Mouse (Mus musculus) gonadal fat pad, adult 2 months (tissue): ENCODE measurements around the gene Olfr575. TPM values are rescaled to one million over a fixed set of nuclear protein-coding genes. Genes with fewer than 3 reads are reported as not detected.

Experiments used
- DNase-seq: peaks from one replicate; pipeline ENCODE4 v3.0.0-alpha.2; 2012; ENCODE audit warnings: low read depth
- polyA plus RNA-seq: library from polyadenylated mRNA; depleted of rRNA; stranded (reverse); fragments of >200 nt; gene quantifications from 2 replicates; pipeline ENCODE4 v1.2.3, GENCODE M21; 2012; rRNA removed

Olfr575 gene
- polyA plus RNA-seq: not detected in 2 replicates

DNA sequence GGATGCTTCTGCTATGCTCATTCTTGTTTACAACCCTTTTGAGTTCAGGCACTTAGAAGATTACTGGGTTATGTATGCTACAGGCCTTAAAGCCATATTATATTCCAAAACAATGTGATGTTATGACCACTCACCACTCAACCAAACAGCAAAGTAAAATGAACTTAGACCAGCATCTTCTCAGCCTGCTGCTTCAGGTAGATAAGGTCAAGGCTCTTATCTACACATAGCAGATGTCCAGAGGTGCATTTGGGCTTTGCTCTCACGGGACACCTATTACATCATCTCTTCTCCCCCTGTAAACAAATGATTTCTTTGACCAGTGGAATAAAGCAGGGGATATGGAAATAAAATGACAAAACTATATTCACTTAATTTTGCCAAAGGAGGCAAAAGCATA lies at the start of gene Olfr575:
Gene Olfr575, minus strand, starts transcription at position 183 of the 400 bp plus-strand sequence.
- DNase-seq: no peak

DNA sequence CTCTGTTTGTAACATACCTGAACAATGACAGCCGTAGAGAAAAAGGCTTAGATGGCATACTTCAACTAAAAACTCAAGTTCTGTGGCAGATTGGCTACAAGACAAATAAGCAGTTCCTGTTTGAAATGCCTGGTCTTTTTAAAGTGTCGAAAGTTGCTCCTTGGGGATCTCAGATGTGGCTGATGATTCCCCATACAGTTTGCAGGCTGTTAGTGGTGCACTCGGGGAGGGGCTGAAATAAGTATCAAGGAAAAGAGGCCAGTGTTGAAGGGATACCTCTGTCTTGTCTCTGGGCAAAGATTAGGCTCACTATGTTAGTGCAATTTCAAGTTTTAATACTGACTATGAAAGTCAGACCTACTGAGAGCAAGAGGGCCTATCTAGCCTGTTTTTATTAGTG lies 30.6 kb upstream of the Olfr575 start, which contains the start of gene Olfr578:
Gene Olfr578, minus strand, starts transcription at position 101 of the 400 bp plus-strand sequence.
- DNase-seq: no peak

- DNase-seq: no peak
These were observed 17.3 kb upstream of the Olfr575 start, which contains the start of gene Olfr577 for GRCm38 (mm10) chr7:102975843-102976242. Gene Olfr577, minus strand, starts transcription at chr7:102975943.

DNA sequence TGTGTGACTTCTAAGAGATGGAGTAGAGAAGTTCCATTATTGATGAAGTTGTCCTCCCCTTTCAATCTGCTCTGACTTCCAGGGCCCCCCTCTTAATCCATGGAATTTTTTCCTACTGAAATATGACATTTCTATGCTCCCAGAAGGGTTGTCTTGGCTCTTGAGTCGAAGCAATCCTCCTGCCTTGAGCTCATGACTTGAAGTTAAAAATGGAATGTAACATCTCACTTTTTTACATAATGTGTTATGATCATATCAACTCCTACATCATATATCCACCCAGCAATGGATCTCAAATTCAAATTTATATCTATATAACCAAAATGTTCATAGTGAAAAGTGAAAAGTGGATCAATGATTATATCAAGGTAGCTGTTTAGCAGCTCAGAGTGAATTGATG lies 15.8 kb upstream of the Olfr575 start:
- DNase-seq: no peak

- no peak for DNase-seq
These were observed 3.8 kb upstream of the Olfr575 start, which contains the start of gene Olfr576 for GRCm38 (mm10) chr7:102962360-102962759. Gene Olfr576, plus strand, starts transcription at chr7:102962660.

DNA sequence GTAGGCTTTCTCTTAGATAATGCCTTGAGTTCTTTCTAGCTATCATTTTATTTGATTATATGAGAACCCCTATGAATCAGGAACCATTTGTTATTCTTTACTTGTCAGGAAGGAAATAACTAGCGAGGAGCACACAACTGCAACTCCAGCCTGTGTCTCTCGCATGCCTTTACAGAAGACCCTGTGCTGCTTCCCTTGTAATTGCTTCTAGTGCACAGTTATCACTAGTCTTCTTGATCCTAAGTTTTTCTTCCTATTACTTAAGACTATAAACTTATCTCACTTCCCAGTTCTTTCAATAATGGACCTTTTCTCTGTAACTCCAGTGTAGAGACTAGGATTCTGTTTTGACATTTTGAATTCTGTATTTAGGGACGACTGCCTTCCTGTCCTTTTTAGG lies 438 bp downstream of the Olfr575 start:
- no peak for DNase-seq

- DNase-seq: no peak
These were observed 7.8 kb downstream of the Olfr575 start for GRCm38 (mm10) chr7:102950732-102951131.

DNA sequence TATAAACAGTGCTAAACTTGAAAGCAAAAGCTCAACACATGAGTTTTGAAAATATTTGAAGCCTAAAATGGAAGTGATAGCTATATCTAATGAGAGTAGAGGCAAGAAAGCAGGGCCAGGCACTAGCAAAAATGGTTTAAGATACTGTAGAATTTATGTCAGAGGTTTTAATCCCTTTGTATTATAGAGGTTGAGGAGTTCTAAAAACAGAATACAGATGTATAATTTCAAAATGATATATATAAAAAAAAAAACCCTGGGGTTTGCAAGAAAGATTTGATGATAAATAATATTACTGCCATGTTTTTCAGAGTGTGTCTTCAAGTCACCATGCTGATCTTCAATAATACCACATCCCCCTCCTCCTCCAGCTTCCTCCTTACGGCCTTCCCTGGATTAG lies 10.4 kb downstream of the Olfr575 start, which contains the start of gene Olfr574:
Gene Olfr574, plus strand, starts transcription at position 301 of the 400 bp plus-strand sequence.
- no peak for DNase-seq

- no peak for DNase-seq
These were observed 15.2 kb downstream of the Olfr575 start for GRCm38 (mm10) chr7:102943417-102943816.

DNA sequence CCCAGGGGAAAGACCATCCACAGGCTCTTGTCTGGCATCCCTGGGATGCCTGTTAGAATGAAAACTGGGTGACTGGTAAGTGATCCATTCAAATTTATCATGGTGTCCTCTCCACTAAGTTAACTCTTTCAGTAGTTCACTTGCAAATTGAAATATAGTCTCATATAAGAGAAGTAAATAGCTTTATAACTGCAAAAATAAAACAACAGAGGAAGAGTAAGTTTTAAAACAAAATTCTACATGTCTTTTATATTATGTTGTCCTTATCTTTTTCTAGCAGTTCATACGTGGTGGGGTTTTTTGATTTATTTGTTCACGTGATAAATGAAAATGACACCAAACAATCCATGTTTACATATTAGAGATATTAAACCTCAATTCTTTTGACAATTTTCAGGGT lies 16.1 kb downstream of the Olfr575 start, which contains the start of gene Olfr573-ps1:
Gene Olfr573-ps1, minus strand, starts transcription at position 101 of the 400 bp plus-strand sequence.
- DNase-seq: no peak

DNA sequence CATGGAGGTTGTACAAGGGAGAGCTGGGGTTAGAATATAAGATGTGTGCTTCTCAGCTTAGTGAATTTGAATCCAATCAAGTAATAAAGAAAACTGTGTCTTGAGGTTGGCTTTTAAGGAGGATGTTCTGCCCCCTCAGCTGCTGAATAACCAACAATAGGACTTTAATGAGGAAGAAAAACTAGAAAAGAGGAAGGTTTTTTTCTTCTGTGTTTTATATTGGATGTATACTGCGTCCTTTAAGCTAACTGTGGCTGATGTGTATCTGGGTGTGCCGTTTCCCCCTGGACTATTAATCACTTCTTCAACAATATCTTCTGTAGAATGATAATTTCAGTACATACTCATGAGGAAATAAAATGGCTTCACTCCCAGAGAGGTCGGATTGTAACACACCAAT lies 31.5 kb downstream of the Olfr575 start:
- no peak for DNase-seq

DNA sequence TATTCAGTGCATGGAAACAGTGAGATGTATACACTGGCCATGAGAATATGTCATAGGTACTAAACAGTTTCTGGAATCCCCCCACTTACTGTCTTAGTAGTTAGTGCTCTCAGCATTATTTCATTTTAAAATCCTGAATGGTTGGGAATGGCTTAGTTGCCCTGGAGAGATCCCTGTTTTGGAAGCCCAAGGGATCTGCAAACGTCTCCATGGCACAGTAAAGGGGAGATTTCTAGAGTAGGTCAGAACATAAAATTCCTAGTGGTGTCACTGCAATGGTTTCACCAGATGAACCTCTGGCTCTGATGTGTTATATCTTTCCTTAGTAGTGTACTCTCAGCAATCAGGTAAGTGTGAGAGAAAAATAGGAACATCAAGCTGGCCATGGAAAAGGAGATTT lies 34.5 kb downstream of the Olfr575 start, which contains the start of gene Olfr572:
Gene Olfr572, plus strand, starts transcription at position 301 of the 400 bp plus-strand sequence.
- DNase-seq: no peak

DNA sequence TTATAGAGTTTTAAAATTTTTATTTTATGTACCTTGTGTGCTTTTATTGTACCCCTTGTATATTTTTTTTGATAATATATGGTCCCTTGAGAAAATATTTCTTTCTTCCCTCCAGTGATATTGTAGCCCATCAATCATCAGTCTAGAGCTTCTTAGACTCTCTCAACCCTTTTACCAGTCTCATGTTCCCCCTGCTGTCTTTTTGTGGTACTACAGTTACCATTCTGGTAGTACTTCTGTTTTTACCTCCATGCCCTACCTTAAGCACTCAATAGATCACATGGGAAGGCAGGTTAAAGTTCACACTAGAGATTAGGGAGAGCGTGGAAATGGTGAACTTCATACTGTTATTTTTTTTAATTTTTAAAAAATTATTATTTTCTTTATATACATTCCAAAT lies 38.9 kb downstream of the Olfr575 start:
- peak; percentile 2 for DNase-seq

GRCm38 (mm10) chr7:102917032-102917875 lies 41.3 kb downstream of the Olfr575 start, which contains the start of gene Olfr571:
Gene Olfr571, minus strand, starts transcription at chr7:102917536.
- DNase-seq: no peak

GRCm38 (mm10) chr7:102916405-102916804 lies 42.2 kb downstream of the Olfr575 start:
- no peak for DNase-seq

GRCm38 (mm10) chr7:102915261-102915660 lies 43.3 kb downstream of the Olfr575 start:
- DNase-seq: no peak

Other genes with a start within 250 kb of the Olfr575 start
- not detected in 2 replicates for gene Olfr33, start 239.7 kb downstream of the Olfr575 start, polyA plus RNA-seq
- gene Olfr559, start 231.3 kb downstream of the Olfr575 start, polyA plus RNA-seq: not detected in 2 replicates
- 0.14 TPM in 1 of 2 replicates, not detected in the other for gene Olfr560, start 199.4 kb downstream of the Olfr575 start, polyA plus RNA-seq
- 3.7 and 4.9 TPM in 2 replicates for gene Olfr78, start 199.3 kb downstream of the Olfr575 start, polyA plus RNA-seq
- 0.09 TPM in 1 of 2 replicates, not detected in the other for gene Olfr561, start 187.6 kb downstream of the Olfr575 start, polyA plus RNA-seq
- gene Olfr564, start 155.3 kb downstream of the Olfr575 start, polyA plus RNA-seq: not detected in 2 replicates
- not detected in 2 replicates for gene Olfr566, start 100.0 kb downstream of the Olfr575 start, polyA plus RNA-seq
- not detected in 2 replicates for gene Olfr568, start 81.7 kb downstream of the Olfr575 start, polyA plus RNA-seq
- not detected in 2 replicates for gene Olfr569, start 67.9 kb downstream of the Olfr575 start, polyA plus RNA-seq
- not detected in 2 replicates for gene Olfr570, start 64.2 kb downstream of the Olfr575 start, polyA plus RNA-seq
- gene Olfr571, start 41.2 kb downstream of the Olfr575 start, polyA plus RNA-seq: not detected in 2 replicates
- not detected in 2 replicates for gene Olfr572, start 34.4 kb downstream of the Olfr575 start, polyA plus RNA-seq
- gene Olfr573-ps1, start 16.2 kb downstream of the Olfr575 start, polyA plus RNA-seq: not detected in 2 replicates
- not detected in 2 replicates for gene Olfr574, start 10.3 kb downstream of the Olfr575 start, polyA plus RNA-seq
- not detected in 2 replicates for gene Olfr576, start 3.9 kb upstream of the Olfr575 start, polyA plus RNA-seq
- gene Olfr577, start 17.2 kb upstream of the Olfr575 start, polyA plus RNA-seq: not detected in 2 replicates
- gene Olfr578, start 30.5 kb upstream of the Olfr575 start, polyA plus RNA-seq: not detected in 2 replicates
- gene Olfr582, start 79.2 kb upstream of the Olfr575 start, polyA plus RNA-seq: not detected in 2 replicates
- gene Olfr583, start 92.5 kb upstream of the Olfr575 start, polyA plus RNA-seq: not detected in 2 replicates
- not detected in 2 replicates for gene Olfr584, start 123.1 kb upstream of the Olfr575 start, polyA plus RNA-seq
- not detected in 2 replicates for gene Olfr585, start 138.9 kb upstream of the Olfr575 start, polyA plus RNA-seq
- gene Olfr586, start 166.9 kb upstream of the Olfr575 start, polyA plus RNA-seq: not detected in 2 replicates
- gene Olfr588-ps1, start 182.1 kb upstream of the Olfr575 start, polyA plus RNA-seq: not detected in 2 replicates
- gene Olfr589, start 197.6 kb upstream of the Olfr575 start, polyA plus RNA-seq: not detected in 2 replicates
- gene Olfr591, start 219.6 kb upstream of the Olfr575 start, polyA plus RNA-seq: not detected in 2 replicates
- not detected in 2 replicates for gene Olfr592, start 226.0 kb upstream of the Olfr575 start, polyA plus RNA-seq